Mouse (Mus musculus): ENCODE measurements around the gene Zfp239. TPM values are rescaled to one million over a fixed set of nuclear protein-coding genes. Genes with fewer than 3 reads are reported as not detected.

Gene Zfp239
- polyA plus RNA-seq, 1 experiment: 2.2 TPM

DNA sequence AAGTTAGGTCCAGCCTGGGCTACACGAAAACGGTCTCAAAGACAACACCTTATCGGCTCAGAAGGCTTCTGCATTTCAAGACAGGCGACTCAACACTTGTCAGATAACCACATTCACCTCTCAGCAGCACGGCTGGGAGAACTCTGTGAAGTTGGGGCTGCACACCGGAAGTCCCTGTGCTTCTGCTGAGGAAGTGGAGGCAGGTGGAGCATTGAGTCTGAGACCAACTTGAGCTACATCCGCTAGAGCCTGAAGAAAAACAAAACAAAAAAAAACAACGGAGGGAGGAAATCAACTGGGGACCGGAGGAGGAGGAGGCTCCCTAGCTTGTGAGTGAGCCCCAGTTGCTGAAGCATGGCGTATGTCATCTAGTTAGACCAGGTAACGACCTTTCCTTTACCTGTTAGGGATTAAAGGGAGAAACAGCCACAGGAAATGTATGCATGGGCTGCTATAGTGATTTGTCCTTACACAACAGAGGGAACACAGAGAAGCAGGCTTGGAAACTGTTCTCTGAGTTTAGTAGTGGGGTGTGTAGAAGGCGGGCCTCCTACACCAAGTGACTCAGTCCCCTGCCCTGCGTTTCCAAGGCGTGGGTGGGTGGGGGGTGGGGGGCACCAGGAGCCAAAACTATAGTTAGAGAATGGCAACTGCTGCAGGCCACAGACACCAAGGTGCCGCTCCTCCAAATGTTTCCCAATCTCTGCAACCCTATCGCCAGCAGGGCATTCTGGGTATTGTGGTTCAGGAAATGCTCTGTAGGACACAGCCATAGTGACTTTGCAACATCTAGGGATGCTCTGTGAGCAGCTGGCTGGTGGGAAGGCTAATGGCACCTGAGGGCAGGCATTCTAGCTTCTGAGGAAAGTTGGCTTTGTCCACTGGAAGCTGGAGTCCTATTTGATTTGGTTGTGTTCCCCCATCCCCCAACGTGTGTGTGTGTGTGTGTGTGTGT is 38.5 kb downstream of the Zfp239 start, which contains the start of gene Hnrnpf:
Hnrnpf (plus strand) TSS at position 199 of the 955 bp plus-strand sequence.
- TF ChIP-seq GATA1 (IDR thresholded peaks at IDR 0.05; ENCODE audit: low read length): no peak

DNA sequence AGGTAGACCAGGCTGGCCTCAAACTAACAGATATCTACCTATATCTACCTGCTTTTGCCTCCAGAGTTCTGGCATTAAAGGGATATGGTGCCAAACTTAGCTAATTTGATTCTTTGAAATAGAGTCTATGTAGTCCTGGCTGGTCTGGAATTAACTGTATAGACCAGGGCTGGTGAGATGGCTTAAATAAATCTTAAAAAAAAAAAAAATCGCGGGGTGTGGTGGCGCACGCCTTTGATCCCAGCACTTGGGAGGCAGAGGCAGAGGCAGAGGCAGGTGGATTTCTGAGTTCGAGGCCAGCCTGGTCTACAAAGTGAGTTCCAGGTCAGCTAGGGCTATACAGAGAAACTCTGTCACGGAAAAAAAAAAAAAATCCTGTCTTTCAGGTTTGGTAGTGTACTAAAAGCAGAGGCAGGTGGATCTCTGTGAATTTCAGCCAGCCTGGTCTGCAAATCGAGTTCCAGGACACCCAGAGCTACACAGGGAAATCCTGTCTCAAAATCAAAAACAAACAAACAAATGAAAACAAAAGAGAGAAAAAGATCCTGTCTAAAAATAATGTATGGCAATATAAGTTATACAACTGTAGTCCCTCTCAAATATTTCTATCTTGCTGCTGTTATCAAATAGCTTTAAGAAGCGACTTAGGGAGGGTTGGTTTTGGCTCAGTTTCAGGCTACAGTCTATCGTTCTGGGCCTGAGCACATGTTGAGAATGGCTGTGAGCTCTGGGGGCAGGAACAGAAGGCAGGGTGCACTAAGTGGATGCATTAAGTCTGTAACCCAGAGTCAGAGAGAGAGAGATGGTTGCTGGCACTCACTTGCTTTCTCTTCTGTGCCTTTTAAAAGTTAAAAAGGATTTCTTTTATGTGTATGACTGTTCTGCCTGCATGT is 39.9 kb downstream of the Zfp239 start:
- TF ChIP-seq GATA1 (IDR thresholded peaks at IDR 0.05; ENCODE audit: low read length): no peak

DNA sequence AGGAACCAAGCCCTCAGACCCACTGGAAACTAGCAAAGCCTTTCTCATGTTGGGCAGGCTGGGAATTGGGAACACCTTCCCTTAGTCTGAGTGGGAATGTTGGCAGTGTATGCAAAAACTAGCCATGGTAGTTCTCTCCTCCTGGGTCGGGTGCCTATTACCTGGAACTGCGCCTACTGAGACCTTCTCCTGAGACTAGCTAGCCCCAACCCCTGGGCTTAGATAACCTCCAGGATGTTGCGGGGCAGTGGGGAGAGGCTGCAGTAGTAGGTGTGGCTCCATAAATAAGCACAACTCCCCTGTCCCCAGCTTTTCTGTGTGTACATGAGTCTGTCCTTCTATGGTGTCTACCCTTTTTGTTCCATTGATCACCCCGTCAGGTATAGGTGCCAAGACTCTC is 40.7 kb downstream of the Zfp239 start:
- no peak for TF ChIP-seq GATA1 (IDR thresholded peaks at IDR 0.05; ENCODE audit: low read length)

DNA sequence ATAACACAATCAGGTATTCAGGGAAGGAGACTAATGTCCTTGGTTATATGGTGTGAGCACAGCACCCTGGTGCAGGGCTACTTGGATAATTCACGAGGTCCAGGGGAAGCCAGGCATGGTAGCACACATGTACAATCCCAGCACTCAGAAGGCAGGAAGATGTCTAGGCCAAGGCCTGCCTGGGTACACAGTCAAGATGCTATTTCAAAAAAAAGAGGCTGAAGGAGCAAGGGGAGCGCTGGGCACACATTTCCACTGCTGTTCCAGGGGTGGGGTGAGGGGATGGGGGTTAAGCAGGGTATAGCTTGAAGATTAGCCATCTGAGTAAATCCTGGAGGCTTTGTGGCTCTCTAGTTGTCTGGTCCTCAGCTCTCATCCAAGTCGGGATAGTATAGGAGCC is 41.9 kb downstream of the Zfp239 start:
- no peak for TF ChIP-seq GATA1 (IDR thresholded peaks at IDR 0.05; ENCODE audit: low read length)

DNA sequence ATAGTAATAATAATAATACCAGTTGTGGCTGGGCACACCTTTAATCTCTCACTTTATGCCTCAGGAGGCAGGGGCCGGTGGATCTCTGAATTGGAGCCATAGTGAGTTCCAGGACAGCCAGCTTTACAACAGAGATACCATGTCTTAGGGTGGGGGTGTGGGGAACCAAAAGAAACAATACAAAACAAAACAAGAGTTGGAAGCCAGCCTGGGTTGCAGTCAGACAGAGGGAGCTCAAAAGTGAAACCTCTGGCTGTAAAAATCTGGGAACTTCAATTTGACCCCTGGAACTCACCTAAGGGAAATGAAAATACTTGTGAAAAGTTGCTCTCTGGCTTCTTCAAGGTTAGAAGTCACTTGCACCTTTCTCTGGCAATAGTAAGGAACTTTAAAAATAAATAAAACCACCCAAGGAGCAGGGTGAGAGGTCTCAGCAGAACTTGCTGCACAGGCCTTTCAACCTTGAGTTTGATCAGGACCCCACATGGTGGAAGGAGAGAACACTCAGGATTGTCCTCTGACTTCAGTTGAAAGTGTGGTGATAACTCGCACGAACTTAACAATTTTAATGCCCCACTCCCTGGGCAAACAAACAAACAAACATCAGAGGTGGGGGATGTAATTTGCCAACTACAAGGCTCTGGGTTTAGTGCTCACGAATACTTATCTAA is 43.5 kb downstream of the Zfp239 start:
- no peak for TF ChIP-seq GATA1 (IDR thresholded peaks at IDR 0.05; ENCODE audit: low read length)

DNA sequence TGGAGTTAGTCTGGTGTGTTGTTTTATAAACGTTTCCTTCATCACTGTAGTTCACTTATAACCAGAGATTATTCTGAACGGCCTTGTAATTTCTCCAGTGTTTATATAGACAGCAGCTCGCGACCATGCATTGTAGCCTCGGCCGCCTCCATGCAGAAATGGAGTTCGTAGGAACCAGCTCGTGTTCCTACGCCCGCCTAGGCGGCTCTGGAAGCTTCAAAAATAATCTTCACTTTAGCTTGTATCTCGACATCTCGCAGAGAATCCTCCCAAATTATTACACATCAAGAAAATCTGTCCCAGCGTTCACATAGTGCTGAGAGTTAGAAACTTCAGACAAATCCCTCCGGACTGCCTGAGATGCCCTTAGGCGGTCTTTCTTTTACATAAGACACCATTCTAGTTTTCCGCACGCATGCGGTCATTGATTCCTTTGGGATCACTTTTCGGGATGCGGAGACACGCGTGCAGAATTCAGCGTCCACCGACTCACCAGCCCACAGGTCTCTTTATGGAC is 44.2 kb downstream of the Zfp239 start:
- TF ChIP-seq GATA1 (IDR thresholded peaks at IDR 0.05; ENCODE audit: low read length): no peak

DNA sequence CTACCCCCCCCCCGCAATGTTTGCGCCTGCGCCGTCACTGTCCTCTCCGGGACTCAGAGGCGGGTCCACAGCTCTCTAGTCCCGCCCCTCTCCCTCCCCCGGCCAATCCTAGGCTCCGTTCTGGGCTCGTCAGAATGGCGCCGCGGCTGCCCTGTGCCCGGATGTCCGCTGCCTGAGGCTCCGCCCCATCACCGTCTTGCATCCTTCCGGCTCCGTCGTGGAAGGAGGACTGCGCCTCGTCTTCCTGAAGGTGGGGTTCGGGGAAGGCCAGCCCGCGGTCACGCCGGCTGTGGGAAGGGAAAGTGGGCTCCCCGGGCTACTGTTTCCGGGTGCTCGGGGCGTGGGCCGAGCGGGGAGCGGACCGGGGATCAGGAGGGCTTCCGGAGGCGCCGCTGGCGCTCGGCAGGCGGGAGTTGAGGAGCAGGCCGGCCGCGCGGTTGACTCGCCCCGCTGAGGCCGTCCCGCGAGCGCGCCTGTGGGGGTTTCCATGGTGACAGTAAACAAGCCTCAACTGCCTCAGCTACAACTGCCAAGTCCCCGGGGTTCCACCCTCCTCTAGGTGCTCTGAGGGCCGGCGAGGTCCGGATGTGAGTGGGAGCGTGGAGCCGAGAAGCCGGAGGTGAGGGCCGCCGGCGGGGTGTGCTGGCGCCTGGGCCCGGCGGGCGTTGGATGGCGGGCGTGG is 44.8 kb downstream of the Zfp239 start:
- no peak for TF ChIP-seq GATA1 (IDR thresholded peaks at IDR 0.05; ENCODE audit: low read length)

DNA sequence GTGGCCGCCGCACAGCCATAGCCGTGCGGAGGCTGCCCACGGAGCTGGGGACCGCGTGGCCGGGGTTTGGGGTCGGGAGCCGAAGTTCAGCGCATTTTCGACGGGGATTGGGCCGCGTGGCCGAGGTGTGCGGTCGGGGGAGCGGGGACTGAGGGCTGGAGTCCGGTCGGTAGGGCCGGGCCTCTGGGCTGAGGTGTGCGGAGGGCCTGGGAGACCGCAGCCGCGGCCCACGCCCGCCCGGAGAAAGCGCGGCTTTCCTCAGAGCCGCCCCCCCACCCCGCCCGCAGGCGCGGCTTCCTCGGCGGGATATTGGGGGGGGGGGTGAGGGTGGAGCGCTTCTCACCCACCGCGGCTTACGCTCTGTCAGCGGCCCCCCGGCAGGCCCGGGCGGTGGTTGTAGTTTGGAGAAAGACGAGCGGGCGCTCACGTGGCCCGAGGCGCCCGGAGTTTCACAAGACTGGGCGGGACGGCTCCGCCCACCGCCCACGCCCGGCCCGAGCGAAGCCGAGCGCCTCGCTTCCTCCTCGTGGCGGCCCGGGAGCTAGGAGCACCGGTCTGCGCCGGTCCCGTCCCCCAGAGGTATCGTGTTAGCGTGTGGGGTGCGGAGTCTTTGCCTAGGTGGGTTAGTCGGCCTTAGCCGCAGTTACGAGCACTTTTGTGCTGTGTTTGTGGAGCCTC is 45.5 kb downstream of the Zfp239 start:
- TF ChIP-seq GATA1 (IDR thresholded peaks at IDR 0.05; ENCODE audit: low read length): no peak

DNA sequence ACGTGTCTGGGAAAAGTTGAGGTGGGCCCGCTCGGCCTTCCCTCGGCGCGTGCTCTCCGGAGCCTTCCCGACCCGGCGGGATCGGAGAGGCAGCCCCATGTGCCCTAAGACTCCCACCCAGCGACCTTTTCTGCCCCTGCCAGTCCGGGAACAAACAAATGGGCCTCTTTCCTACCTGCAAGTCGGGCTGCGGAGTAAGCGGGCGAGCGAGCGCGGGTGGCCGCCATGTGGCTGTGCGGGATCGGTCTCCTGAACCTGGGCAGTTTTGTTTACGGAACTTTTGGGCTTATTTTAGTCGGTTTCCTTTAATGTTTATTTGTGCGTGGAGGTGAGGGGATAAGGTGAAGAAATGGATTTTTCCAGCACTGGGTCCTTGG is 46.1 kb downstream of the Zfp239 start:
- TF ChIP-seq GATA1 (IDR thresholded peaks at IDR 0.05; ENCODE audit: low read length): no peak

DNA sequence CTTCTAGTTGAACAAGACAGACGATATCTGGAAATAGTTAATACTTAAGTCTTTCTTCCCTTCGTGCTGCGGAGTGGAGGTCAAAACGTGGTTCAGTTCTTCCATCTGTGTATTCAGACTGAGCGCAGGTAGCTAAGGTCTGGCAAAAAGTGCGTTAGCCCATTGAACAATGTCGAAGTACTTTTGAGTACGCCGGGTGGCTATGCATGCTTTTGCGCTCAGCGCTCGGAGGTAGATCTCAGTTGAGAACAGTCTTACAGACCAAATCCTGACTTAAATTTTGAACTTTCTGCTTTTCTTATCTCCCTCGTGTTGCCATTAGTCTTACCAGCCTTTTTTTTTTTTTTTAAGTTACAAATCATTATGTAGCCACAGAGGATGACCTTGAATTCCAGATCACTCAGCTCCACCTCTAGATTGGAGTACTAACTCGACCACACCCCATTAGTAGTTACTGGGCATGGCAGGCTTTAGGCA is 46.6 kb downstream of the Zfp239 start:
- no peak for TF ChIP-seq GATA1 (IDR thresholded peaks at IDR 0.05; ENCODE audit: low read length)

DNA sequence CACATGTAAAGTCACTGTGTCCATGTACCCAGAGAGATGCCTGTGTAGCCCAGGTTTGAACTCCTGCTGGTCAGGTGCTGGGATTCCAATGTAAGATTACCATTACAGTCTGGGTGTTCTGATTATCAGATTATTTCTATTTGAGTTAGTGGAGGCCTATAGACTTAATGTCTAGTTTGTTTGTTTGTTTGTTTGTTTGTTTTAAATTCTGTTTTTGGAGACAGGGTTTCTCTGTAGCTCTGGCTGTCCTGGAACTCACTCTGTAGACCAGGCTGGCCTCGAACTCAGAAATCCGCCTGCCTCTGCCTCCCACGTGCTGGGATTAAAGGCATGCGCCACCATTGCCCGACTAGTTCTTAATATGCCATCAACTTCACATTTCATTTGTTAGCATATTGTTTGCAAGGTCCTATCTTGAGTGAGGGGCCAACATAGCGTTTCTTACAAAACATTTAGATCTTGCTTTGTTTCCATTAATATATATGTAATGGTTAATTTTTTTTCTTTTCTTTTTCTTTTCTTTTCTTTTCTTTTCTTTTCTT is 48.3 kb downstream of the Zfp239 start:
- TF ChIP-seq GATA1 (IDR thresholded peaks at IDR 0.05; ENCODE audit: low read length): no peak

DNA sequence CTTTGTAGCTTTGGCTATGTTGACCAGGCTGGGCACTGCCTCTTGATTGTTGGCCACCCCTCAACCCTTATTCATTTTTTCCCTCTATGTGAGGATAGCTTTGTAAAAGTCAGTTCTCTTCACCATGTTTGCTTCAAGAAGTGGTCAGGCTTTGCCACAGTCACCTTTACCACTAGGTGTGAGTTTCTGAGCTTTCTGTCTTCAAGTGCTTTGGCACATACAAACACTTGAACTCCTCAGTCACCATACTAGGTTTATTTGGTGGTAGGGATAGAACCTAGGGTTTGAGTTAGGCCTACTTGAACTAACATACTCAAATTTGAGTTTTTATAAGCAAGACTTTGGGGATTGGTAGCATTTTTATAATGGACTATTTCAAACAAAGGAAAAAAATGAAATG is 52.6 kb downstream of the Zfp239 start:
- no peak for TF ChIP-seq GATA1 (IDR thresholded peaks at IDR 0.05; ENCODE audit: low read length)

DNA sequence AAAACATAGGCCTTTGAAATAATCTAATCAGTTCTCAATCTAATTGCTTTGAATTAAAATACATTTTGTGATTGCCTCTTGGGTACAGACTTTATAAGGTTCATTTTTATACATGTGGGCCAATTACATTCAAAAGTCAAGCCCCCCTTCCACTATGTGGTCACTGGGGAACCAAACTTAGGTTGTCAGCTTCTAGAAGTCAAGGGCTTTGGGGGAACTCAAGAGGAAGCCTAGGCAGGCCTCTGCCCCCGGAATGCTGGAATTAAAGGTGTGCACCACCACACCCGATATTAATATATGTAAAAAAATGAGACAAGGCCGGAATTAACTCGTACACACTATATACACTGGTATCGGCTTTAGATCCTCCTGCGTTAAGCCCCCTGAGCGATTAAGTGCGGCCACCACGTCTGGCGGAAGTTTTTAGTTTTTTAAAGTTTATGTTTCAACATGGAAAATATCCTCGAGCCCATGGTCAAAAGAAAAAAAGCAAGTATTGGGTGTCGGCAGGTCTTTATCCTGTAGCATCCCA is 54.4 kb downstream of the Zfp239 start:
- TF ChIP-seq GATA1 (IDR thresholded peaks at IDR 0.05; ENCODE audit: low read length): no peak
